Mouse (Mus musculus) common myeloid progenitor, adult 5-6 weeks (primary cell): ENCODE results near the gene Rhbdd2. TPM values are rescaled to one million over a fixed set of nuclear protein-coding genes. Genes with fewer than 3 reads are reported as not detected.

Experiments used
- ATAC-seq: replicated peaks from 2 replicates; pipeline ENCODE4 v1.8.0; 2016; ENCODE audit warnings: low read depth, mild to moderate bottlenecking, moderate TSS enrichment, inconsistent platforms; ENCODE audit not compliant: poor library complexity, severe bottlenecking
- total RNA-seq: library from RNA; stranded (forward); fragments of 200-1000, 187-1606 nt; gene quantifications from 2 replicates; pipeline ENCODE4 v1.2.3, GENCODE M21; 2017

The Rhbdd2 gene
- total RNA-seq, 1 experiment from 2014 or later = 12.4 TPM

- no peak for ATAC-seq
Measured at GRCm38 (mm10) chr5:135676696-135677095, 44.3 kb downstream of the Rhbdd2 start.

- ATAC-seq = peak; percentile 55
Measured at GRCm38 (mm10) chr5:135677251-135677650, 44.8 kb downstream of the Rhbdd2 start.

- no peak for ATAC-seq
Measured at GRCm38 (mm10) chr5:135678481-135678880, 46.1 kb downstream of the Rhbdd2 start.

- no peak for ATAC-seq
Measured at GRCm38 (mm10) chr5:135680967-135681545, 48.6 kb downstream of the Rhbdd2 start.

- no peak for ATAC-seq
Measured at GRCm38 (mm10) chr5:135682009-135682408, 49.6 kb downstream of the Rhbdd2 start.

- ATAC-seq = no peak
Measured at GRCm38 (mm10) chr5:135682942-135683570, 50.6 kb downstream of the Rhbdd2 start.

- ATAC-seq = no peak
Measured at GRCm38 (mm10) chr5:135690401-135690800, 58.0 kb downstream of the Rhbdd2 start.

GRCm38 (mm10) chr5:135691266-135691665, 58.8 kb downstream of the Rhbdd2 start:
- ATAC-seq = no peak

- no peak for ATAC-seq
Measured at GRCm38 (mm10) chr5:135693281-135693853, 60.9 kb downstream of the Rhbdd2 start.

GRCm38 (mm10) chr5:135695277-135695721, 62.9 kb downstream of the Rhbdd2 start:
- ATAC-seq = no peak

Other genes with a start within 250 kb of the Rhbdd2 start
- 10.5 and 19.6 TPM in 2 replicates for gene Pom121, start 238.1 kb upstream of the Rhbdd2 start, total RNA-seq
- gene Hip1, start 87.5 kb upstream of the Rhbdd2 start, total RNA-seq = 4.2 and 8.5 TPM in 2 replicates
- not detected in 2 replicates for gene Ccl26, start 69.0 kb upstream of the Rhbdd2 start, total RNA-seq
- gene Ccl24, start 59.6 kb upstream of the Rhbdd2 start, total RNA-seq = not detected in 2 replicates
- 55.7 and 72.0 TPM in 2 replicates for gene Por, start 37.4 kb downstream of the Rhbdd2 start, total RNA-seq
- gene Tmem120a, start 111.8 kb downstream of the Rhbdd2 start, total RNA-seq = 8.5 and 12.4 TPM in 2 replicates
- not detected in 2 replicates for gene Styxl1, start 145.8 kb downstream of the Rhbdd2 start, total RNA-seq
- gene Mdh2, start 145.9 kb downstream of the Rhbdd2 start, total RNA-seq = 189 and 208 TPM in 2 replicates
- gene Srrm3, start 174.3 kb downstream of the Rhbdd2 start, total RNA-seq = not detected in 2 replicates